Mouse (Mus musculus): ENCODE data around the gene Thyn1.

GRCm38 (mm10) chr9:26978776-26979175, 20.7 kb upstream of the Thyn1 start:
- no peak for TF ChIP-seq GATA1 (IDR thresholded peaks at IDR 0.05; ENCODE audit: low read length)
- TF ChIP-seq TAL1 (IDR thresholded peaks at IDR 0.05; ENCODE audit: low read length), result no peak
